Mouse (Mus musculus): Measurements from ENCODE around the gene Zfp445.
"Not testable (repeated sequence)": the region's sequence is repeated elsewhere in the genome, so short reads cannot be mapped to it uniquely, and the experiment has no call there.

Gene Zfp445

DNA sequence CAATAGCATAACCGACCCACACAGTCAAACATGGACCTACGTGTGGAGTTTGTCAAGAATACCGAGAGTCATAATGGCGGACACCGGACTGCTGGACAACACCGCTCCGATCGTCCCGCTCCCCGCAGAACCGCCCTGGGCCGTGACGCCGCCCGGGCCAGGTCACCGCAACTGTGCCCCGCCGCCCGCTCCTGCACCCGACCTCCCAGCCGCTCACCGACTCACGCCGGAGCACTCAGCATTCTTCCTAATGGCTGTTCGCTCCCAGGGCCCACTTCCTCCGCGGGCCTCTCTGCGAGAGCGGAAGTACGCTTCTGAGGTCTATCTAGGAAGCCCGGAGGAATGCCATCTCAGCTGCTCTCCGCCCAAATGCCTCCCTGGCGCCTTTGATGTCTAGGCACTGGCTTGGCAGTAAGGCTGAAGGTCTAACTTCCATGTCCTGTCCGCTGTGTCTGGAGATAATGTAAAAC is at the start of gene Zfp445:
Gene Zfp445, minus strand, starts transcription at position 310 of the 470 bp plus-strand sequence.
- peak; percentile 84 to 87 for DNase-seq (ENCODE audit: low spot score in 2 of 2)

DNA sequence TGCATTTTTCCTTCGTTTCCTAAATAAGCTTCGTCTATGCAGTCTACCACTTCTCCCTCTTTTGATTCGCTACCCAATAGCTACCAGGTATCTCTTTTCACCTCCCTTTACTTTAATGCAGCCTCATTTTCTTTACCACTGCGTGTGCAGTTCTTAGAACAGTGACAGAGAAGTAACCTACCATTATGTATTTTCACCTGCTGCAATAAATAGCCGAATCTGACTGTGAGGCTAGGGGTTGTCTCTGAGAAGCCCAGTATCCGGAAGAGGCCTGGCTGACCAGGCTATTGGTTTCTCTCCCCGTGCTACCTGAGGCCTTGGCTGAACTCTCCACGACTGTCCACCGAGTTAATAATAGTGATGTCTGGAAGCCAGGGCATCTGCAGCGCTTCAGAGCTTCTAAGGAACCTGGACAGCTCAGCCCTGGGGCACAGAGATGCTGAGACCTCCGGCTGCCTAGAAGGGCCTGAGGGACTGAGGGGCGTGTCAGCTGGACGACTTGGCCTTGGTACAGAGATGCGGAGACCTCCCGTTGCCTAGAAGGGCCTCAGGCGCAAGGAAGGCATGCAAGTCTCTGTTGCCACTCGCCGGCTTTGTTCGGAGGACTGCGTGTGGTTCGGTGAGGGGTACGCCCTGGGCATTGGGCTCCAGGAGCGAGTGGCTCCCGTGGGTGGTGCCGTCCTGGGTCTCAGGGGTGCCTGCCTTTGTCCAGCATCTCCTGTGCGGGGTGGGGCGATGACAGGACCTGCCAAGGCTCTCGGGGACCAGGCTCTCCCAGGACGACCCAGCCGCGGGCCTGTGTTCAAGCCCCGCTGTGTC is 37.1 kb upstream of the Zfp445 start:
- DNase-seq (ENCODE audit: low spot score in 2 of 2) = peak; percentile 75 to 80

DNA sequence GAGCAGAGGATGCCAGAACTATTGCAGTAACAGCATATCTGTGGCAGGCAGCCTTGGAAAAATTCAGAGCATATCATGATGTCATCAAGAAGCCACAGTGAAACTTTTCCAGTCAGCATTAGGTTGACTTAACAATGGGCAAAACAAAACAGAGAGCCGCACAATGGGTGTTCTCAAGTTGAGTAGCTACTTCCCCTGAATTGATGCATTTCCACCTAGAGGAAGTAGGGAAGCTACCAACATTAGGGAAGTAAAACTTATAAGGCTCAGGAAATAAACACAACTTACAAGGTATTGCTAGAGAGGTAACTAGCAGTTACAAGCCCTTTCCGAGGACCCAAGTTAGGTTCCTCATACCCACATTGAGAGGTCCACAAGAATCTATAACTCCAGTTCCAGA is 35.2 kb upstream of the Zfp445 start:
- no peak for DNase-seq (ENCODE audit: low spot score in 2 of 2)

DNA sequence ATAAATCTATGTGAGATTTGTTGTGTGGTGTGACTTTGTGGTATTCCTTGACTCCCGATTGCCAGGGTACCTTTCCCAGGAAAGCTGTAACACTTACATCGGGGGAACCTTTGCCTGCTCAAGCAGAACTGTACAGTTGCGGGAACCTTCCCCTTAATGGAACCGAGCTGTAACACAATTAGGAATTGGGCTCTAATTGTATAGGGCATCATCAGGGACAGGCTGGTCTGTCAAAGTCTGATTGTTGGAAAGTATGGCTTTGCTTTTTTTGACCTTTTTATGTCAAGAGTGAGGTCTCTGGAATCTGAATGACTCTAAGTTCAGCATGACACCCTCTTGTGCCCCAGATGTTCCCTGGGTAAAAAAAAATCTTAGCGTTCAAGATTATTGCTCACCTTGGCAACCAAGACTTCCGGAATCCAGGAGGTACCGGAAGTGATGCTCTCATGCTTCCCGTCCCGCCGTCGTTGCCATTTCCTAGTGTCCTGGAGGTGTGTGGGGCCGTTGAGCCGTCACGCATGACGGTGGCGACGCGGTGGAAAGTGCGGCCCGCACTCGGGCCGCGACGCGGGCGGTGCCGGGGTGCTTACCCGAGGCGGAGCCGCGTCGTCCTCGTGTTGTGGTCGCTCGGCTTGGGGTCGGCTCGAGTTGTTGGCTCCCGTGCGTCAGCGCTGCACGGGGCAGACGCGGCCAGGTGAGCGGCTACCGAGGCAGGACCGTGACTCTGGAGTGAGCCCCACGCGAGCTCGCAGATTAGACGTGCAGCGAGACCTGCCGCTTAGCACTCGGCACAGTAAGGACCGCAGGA is 20.8 kb upstream of the Zfp445 start:
- peak; percentile 84 to 90 for DNase-seq (ENCODE audit: low spot score in 2 of 2)

DNA sequence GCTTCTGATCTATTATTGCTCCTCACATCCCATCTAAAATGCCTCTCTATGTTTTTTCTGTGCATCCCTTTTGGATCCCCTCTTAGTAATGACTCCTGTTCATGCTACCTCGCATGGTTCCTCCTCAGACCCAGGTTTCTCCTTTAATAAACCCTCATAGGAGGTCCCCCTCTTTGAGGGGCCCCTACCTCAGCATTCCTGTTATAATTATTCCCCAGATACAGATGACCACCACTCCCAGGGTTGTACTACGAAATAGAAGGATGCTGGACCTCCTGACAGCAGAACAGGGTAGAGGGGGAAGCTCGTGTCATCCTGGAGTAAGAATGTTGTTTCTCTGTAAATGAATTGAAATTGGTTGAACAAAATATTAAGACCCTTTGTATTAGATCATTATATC is 19.6 kb upstream of the Zfp445 start, which contains the start of gene Zkscan7:
Gene Zkscan7, plus strand, starts transcription at position 301 of the 400 bp plus-strand sequence.
- no peak for DNase-seq (ENCODE audit: low spot score in 2 of 2)

DNA sequence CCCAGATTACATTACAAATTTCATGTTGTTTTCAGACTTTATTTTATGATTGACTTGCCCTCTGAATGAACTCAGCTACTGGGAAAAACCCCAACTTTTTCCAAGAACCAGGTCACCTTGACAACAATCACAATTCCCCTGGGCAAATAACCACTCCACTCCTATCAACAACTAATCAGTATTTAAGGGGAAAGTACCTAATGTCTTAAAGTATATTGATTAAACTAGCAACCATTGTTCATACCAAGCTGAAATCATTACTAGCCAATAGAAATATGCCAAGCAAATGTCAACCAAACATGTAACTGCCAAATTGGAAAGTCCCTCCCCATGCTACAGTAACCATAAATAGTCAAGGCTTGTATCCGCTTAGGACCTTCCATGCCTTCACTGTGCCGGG is 9.3 kb upstream of the Zfp445 start:
- DNase-seq (ENCODE audit: low spot score in 2 of 2) = no peak

DNA sequence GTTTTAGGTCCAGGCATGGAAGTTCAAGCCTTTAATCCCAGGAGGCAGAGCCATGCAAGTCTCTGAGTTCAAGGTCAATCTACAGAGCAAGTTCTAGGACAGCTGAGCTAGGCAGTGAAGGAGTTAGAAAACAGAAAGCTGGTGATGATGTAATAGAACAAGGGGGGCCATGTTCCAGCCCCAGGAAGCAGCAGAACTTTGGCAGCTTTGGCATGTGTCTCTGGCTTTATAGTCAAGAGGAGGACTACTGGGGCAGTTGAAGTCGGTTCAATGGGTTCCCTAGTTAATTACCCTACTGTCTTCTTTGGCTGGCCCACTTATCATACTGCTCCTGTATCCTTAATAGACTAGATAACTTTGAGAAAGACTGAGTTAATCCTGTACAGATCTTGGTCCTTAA is 8.8 kb upstream of the Zfp445 start:
- no peak for DNase-seq (ENCODE audit: low spot score in 2 of 2)

DNA sequence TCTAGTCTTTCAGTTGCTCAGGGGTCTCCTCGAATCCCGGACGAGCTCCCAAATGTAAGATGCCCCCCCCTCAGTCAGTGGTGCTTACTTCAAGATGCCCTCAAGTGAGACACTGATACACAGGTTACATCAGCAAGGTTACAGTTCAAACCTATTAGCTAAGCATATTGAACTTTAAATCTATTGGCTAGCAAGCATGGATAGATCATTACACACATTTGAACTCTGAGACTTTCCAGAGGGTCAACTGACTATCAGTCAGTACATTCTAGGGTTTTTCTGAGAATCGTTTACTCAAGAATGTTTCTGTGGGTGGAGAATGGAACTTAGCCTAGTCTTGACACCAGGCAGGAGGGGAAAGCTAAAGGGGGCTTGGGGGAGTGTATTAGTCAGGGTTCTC is 6.8 kb upstream of the Zfp445 start:
- DNase-seq (ENCODE audit: low spot score in 2 of 2) = no peak

DNA sequence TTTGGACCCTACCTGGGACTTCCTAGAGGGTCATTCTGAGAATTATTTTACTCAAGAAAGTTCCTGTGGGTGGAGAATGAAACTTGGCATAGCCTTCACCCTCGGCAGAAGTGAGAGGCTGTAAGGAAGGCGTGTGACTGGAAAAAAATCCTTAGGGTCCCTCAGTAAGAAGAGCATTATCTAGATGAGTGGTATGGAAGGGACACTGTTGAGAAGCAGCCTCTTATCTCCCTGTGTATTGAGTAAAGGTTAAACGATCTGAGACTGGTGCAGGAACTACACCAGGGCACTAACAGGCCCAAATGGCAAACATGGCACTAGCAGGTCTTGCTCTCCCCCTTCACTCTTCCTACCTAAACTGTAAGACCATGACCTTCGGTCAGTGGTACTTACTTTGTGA is 386 bp upstream of the Zfp445 start:
- DNase-seq (ENCODE audit: low spot score in 2 of 2) = no peak

DNA sequence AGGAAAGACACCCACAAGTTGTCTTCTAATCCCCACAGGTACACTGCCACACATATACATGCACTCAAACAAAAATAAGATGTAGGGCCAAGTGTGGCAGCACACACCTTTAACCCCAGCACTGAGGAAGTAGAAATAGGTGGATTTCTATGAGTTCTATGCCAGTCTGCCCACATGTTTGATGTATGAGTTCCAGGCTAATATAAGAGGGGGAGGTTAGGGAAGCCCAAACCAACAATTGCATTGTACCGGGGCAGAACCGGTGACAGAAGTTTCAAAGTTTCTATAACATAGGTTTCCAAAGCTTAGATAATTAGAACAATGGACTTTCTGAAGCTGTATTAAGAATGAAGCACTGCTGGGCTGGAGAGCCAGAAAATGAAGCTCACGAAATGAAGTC is 958 bp downstream of the Zfp445 start:
- no peak for DNase-seq (ENCODE audit: low spot score in 2 of 2)

DNA sequence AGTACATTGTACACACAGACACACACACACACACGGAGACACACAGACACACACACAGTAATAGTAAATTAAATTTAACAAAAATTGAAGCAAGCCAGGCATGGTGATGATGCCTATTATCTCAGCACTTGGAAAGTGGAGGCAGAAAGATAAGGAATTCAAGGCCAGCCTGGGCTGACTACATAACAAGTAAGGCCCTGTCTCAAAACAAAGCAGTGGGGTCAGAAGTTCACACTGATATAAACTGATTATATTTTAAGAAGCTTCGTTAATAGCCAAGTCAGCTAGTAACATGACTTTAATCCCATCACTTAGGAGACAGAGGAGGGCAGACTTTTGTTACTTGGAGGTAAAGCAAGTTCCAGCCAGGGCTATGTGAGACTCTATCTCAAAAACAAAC is 2.1 kb downstream of the Zfp445 start:
- no peak for DNase-seq (ENCODE audit: low spot score in 2 of 2)

DNA sequence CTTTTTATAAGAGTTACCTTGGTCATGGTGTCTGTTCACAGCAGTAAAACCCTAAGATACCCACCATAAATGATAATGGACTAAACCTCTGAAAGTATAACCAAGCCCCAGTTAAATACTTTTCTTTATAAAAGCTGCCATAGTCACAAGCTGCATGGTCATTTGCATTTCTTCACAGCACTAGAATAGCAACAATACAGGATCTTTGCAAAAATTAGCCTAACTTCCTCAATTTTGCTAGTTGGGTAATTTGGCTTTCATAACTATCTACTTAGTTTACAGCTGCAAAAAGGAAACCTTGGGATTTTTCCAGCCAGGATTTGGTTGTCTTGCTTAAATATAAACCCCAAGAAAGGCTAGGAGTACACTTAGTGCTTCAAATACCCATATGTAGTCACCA is 5.1 kb downstream of the Zfp445 start:
- no peak for DNase-seq (ENCODE audit: low spot score in 2 of 2)

DNA sequence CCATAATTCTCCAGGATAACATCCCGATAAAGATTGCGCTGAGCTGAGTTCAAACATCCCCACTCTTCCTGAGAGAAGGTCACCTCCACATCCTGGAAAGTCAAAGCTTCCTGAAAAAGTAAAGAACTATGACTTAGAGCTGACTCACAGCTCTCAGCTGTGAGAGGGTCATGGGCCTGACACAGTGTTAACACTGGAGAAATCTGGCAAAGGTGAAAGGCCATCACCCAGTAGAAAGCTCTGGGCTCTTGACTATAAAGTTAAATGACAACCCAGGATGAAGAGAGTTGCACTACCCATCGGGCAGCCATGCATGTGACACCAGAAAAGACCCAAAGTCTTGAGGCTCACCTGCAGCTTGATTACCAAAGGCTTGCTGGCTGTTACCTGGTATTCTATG is 9.1 kb downstream of the Zfp445 start:
- DNase-seq (ENCODE audit: low spot score in 2 of 2) = no peak

DNA sequence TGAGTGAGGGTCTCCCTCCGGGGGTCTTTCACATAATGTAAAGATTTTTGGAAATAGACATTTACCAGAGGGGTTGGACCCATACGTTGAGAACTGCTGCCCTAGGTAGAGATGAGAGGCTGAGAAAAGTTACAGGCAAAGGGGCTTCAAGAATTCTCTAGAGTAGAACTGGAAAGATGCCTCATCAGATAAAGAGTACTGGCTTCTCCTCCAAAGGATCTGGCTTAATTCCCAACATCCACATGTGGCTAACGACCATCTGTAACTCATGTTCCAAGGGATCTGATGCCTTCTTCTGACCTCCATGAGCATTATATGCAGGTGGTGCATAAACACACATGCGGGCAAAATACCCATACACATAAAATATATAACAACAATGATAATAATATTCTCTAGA is 10.2 kb downstream of the Zfp445 start:
- DNase-seq (ENCODE audit: low spot score in 2 of 2) = no peak

DNA sequence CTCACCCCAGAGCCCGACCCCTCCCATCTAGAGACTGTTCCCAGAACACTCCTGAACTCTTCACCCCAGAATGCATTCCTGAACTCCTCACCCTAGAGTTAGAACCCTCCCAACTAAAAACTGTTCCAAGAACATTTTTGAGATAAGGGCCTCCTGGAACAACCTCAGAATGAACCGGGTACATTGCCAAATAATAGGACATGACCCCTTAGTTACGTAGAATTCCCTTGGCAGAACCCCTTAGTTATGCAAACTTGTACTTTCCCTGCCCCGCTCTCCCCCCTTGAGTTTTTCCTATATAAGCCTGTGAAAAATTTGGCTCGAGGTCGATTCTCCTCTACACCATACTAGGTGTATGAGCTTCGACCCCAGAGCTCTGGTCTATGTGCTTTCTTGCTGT is 10.7 kb downstream of the Zfp445 start:
- DNase-seq (ENCODE audit: low spot score in 2 of 2) = not testable (repeated sequence)

DNA sequence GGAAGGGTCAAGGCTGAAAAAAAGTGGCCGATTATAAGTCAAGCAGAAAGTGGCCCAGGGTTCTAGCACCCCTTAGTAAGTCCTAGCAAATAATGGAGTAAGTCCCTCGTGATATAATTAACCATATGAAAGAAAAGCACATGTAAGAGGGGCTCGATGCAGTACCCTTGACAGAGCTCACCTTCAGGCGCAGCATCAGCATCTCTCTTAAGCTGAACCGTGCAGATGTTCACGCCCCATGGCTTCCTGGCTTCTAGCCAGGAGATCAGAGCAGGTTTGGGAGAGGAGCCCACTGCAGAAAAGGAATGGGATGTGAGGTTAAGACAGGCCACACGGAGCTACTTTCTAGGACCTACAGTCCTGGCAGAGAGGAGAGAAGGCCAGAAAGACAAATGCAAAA is 11.3 kb downstream of the Zfp445 start:
- DNase-seq (ENCODE audit: low spot score in 2 of 2) = no peak

DNA sequence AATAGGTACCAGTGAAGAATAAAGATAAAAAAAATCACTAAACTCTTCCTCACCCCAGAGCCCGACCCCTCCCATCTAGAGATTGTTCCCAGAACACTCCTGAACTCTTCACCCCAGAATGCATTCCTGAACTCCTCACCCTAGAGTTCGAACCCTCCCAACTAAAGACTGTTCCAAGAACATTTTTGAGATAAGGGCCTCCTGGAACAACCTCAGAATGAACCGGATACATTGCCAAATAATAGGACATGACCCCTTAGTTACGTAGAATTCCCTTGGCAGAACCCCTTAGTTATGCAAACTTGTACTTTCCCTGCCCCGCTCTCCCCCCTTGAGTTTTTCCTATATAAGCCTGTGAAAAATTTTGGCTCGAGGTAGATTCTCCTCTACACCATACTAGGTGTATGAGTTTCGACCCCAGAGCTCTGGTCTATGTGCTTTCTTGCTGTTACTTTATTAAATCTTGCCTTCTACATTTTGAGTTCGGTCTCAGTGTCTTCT is 17.9 kb downstream of the Zfp445 start:
- DNase-seq (ENCODE audit: low spot score in 2 of 2) = not testable (repeated sequence)

DNA sequence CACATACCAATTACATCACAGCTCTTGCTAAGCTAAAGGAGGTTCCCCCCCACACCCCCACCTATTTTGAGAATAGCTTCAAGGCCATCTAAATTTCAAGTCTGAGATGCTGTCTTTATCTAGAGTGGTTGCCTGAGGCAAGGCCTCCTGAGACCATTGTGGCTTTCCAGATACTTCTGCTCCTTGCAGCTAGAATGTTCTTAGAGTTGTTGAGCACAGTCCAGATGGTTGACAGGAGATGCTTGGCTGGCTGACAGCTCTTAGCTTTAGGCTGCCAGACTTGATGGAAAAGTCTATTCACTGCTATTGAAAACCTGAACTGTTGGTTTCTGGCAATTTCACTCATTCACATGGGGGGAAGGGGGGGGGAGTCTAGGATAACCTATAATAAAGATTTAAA is 19.6 kb downstream of the Zfp445 start:
- peak; percentile 73 to 80 for DNase-seq (ENCODE audit: low spot score in 2 of 2)

DNA sequence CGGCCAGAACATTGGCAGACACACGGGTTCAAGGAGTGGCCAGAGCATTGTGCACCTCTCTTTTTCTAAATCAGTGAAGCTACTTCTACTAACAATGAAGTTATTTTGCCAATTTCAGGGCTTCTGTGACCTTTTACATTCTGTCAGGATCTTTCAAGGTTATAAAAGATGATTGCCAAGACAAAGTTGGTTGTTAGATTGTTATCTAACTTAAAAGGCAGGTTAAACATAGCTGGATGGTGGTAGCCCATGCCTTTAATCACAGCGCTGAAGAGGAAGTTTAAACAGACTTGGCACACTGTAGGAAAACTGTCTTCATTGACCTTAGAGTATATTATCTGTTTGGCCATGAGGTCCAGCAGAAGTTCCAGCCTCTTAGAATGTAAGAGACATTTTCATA is 20.2 kb downstream of the Zfp445 start:
- DNase-seq (ENCODE audit: low spot score in 2 of 2) = no peak

DNA sequence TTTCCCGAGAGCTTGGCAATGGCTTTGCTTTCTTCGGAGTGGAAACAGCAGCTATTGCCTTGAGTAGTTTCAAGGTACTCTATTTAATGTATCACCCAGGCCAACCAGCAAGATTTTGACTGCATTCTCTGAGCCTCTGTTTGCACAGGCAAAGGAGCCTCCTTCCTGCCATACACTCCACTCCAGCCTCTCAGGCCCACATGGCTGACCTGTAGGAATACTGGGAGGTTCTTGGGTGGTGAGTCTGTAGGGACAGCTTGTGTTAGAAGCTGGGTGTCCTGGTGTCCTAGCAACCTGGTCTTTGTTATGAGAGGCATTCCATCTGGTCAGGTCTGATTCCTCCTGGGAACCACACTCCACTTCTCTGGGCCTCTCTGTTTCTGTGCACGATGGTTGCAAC is 22.0 kb downstream of the Zfp445 start, which contains the start of gene Gm35549:
Gene Gm35549, minus strand, starts transcription at position 276 of the 400 bp plus-strand sequence.
- no peak for DNase-seq (ENCODE audit: low spot score in 2 of 2)

DNA sequence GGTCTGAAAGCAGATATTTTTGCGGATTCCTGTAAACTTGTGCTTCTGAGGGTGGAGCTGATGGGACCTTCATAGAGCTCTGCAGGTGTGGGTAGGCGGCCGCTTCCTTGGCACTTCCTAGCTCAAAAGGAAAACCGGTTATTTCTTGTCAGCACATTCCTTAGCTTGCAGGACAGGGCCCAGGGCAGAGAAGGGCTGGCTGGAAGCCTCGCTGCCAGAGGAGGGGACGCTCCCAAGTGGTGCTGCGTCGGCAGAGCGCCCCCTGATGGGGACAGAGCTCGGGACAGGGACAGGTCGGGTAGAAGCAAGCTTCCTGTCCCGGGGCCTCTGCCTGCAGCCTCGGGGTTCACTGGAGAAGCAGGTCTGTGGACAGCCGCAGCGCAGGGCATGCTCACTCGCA is 28.1 kb downstream of the Zfp445 start:
- peak in 1 of 2 experiments; percentile 32 for DNase-seq (ENCODE audit: low spot score in 2 of 2)

DNA sequence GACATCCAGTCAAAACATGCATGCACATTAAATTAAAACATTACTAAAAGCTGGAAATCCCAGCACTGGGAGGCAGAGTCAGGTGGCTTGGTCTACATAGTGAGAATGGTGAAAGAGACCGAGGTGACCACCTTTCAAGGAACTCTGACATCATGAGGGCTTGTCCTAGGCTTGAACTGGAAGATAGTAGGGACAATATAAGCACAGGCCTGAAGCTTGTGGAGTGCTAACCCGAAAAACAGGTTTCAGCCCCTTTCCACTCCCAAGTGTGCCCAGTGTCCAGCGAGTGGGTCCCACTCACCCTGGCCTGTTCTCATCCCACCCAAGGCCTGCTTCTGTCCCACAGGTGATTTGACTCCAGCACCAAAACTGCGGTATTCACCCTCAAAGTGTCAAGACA is 28.6 kb downstream of the Zfp445 start:
- DNase-seq (ENCODE audit: low spot score in 2 of 2) = no peak

DNA sequence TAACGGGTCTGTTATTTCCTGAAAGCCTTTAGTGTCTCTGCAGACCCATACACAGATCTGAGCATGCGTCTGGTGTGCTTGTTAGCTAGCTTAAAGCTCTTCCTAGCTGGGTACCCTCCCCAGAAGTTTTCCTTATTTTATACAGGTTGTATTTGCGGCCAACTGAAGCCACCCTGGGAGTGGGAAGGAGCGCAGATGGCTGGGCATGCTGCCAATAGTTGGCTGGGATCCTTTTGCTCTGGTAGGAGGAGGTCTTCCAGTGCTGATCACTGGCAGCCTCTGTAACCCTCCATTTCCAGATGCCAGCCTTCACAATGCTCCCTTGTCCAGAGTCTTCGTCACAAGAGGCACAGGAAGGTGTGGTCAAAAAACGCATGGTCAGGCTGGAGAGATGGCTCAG is 29.0 kb downstream of the Zfp445 start:
- DNase-seq (ENCODE audit: low spot score in 2 of 2) = peak; percentile 86 to 88
